Mouse (Mus musculus) bone marrow, adult 2 months (tissue): ENCODE measurements around the gene Sphk1. TPM values are rescaled to one million over a fixed set of nuclear protein-coding genes. Genes with fewer than 3 reads are reported as not detected.

ENCODE experiments used
- H3K27ac ChIP-seq: fragments of 200-500 bp; 2 replicates; pipeline ENCODE4 v1.5.1; 2012; ENCODE audit warnings: low read depth, mild to moderate bottlenecking, control low read depth, inconsistent platforms, low read length; ENCODE audit not compliant: control insufficient read depth, poor library complexity, insufficient read depth
- H3K4me1 ChIP-seq: fragments of 200-500 bp; 2 replicates; pipeline ENCODE4 v1.6.1; 2011; ENCODE audit warnings: low read length; ENCODE audit not compliant: control insufficient read depth, insufficient read depth
- H3K4me3 ChIP-seq: fragments of 200-500 bp; replicated peaks from 2 replicates; pipeline ENCODE3; 2011; ENCODE audit warnings: mild to moderate bottlenecking, low read depth, low read length, control low read depth; ENCODE audit not compliant: control insufficient read depth
- CTCF ChIP-seq: fragments of 200-500 bp; IDR thresholded peaks from 2 replicates; pipeline ENCODE4 v1.5.1; 2011; ENCODE audit warnings: low read length, control low read depth; ENCODE audit not compliant: control insufficient read depth, insufficient read depth
- POLR2A ChIP-seq: fragments of 200-500 bp; IDR thresholded peaks from 2 replicates; pipeline ENCODE4 v1.6.1; 2011; ENCODE audit warnings: low read depth, mild to moderate bottlenecking, control low read depth, low read length, borderline replicate concordance; ENCODE audit not compliant: control insufficient read depth
- WGBS: fragments of 180-500 bp; shearing (Covaris S2); methylation state at CpG from one replicate; pipeline ENCODE4 v1.1.7; 2018; 5-methylcytosine and 5-hydroxymethylcytosine counted together
- polyA plus RNA-seq: library from polyadenylated mRNA; stranded (reverse); fragments of >200 nt; gene quantifications from 2 replicates; pipeline ENCODE4 v1.2.4, GENCODE M21; 2011; ENCODE audit warnings: low replicate concordance; ENCODE audit not compliant: missing spikeins, insufficient read depth, insufficient read length

Gene Sphk1
- polyA plus RNA-seq: 31.3 and 31.7 TPM in 2 replicates

DNA sequence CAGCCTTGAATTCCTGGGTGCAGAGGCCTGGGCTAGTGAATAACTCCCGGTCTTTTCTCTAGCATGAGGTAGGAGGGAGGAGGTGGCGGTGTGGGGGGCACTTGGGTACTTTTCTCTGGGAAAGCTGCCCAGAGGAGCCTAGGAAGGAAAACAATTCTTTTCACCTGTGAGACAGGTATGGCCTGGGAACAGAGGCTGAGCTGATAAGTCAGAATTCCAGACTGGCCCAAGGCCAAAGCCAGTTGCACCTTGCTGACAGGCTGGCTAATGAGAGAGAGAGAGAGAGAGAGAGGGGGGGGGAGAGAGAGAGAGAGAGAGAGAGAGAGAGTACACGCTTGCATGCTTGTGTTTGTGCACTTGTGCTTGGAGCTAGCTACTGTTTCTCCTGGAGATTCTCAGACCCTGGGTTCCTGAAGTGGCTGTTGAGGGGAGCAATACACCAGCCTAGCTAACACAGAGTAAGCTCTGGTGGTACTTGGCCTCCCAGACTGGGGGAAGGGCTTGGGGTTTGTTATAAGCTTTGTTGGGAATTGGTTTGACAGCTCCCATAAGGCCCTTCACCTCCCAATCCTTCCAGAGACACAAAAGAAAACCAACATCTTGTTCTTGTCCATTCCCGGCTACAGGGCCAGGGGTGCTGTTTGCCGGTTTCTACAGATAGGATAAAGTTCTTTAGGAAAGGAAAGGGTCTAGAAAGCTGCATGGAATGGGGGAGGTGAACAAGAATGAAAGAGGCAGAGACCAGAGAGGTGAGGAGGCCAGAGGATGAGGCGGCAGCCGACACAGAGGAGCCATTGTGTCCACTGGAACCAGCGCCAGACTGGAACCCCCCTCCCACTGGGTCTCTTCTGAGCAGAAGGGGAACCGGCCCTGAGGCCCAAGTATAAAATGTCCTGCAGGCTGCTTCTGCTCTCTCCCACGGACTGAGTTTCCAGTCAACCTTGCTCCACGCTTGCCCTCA, at the start of gene Sphk1:
Gene Sphk1, plus strand, starts transcription at position 739 of the 961 bp plus-strand sequence.
- TF ChIP-seq CTCF (no peak), POLR2A (no peak)
- 53% methylated on average over 11 of the region's 11 CpGs for WGBS
- H3K27ac ChIP-seq: peak within 1 kb of the TSS; percentile 38
- H3K4me3 ChIP-seq: peak within 1 kb of the TSS; percentile 66
- no peaks in the 10 kb centered on the region; the same call in 1 of the 2 replicates for H3K4me1 ChIP-seq

DNA sequence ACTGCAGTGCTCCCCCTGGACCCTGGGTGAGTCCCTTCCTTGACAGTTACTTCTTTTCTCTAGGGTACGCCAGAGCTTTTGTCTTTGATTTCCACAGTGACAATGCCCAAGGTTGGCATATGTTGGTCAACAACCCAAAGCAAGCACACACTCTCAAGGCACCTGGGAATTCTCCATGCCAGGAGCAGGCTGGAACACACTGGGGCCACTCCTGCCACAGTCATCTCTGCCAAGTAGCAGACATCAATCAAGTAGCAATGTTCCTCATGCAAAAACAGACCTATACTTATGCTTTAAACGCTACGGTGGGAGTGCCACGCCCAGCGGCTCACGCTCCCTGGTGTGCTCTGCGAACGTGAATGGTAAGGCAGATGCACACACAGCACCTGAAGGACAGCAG, 49.8 kb upstream of the Sphk1 start:
- Histone ChIP-seq H3K27ac (no peak overlapping the region), H3K4me3 (no peak overlapping the region), H3K4me1 (no peaks in the 10 kb centered on the region)
- WGBS: 93% methylated on average over 8 of the region's 8 CpGs
- TF ChIP-seq POLR2A: no peak
- TF ChIP-seq CTCF: no peak

DNA sequence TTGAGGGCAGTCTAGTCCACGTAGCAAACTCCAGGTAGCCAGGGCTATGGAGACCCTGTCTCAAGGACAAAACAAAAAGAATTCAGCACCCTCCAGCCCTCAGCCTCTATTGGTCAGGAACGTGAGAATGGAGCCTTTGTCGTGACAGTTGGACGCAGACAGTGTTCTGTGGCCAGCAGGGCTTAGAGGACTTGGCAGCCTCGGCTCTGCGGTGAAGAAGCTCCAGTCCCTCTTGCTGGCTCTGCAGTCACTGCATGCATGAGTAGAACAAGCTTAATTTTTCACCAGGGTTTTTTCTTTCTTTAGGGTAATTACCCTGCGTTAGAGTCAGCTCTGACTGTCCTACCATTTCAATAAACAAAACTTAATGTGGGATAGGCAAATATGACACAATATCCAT, 48.9 kb upstream of the Sphk1 start:
- no peaks in the 10 kb centered on the region for H3K4me1 ChIP-seq
- 91% methylated on average over 7 of the region's 7 CpGs for WGBS
- no peak for TF ChIP-seq CTCF
- no peak for TF ChIP-seq POLR2A

DNA sequence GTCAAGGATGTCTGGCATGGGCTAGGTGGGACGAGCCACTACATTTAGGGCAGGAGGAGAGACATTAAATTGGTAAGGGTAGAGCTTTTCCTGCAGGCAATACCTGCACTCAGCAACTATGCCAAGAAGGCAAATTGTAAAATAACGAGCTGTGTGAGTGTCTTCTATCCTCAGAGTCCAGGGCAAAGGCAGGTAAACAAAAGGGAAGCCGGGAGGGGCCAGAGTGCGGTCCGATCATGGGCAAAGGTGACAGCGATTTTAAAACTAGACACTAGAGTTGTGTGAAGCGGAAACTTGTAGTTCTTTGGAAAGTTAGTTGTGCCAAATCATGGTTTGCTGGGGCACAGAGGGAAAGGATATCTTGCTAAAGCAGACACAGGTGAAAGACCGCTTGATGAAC, 46.5 kb upstream of the Sphk1 start:
- no peak overlapping the region for H3K27ac ChIP-seq
- no peaks in the 10 kb centered on the region; the same call in 1 of the 2 replicates for H3K4me1 ChIP-seq
- H3K4me3 ChIP-seq: no peak overlapping the region
- WGBS: 90% methylated on average over 8 of the region's 8 CpGs
- no peak for TF ChIP-seq POLR2A

More for the DNA sequence above, 48.9 kb upstream of the Sphk1 start:
- Histone ChIP-seq H3K4me3 (no peak overlapping the region), H3K27ac (no peak overlapping the region)

DNA sequence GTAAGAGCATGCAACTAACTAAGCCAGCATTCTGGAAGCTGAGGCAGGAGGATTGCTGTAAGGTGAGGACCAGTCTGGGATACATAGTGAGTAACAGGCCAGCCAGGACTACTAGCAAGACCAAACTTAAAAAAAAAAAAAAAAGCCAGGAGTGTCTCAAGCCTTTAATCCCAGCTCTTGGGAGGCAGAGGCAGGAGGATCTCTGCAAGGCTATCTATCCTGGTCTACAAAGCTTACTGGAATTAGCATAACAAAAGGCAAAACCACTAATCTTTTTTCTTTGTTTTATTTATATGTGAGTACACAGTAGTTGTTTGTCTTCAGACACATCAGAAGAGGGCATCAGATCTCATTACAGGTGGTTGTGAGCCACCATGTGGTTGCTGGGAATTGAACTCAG, 42.5 kb upstream of the Sphk1 start:
- no peaks in the 10 kb centered on the region; the same call in 1 of the 2 replicates for H3K4me1 ChIP-seq
- no peak overlapping the region for H3K4me3 ChIP-seq
- H3K27ac ChIP-seq: no peak overlapping the region
- TF ChIP-seq CTCF (no peak), POLR2A (no peak)

DNA sequence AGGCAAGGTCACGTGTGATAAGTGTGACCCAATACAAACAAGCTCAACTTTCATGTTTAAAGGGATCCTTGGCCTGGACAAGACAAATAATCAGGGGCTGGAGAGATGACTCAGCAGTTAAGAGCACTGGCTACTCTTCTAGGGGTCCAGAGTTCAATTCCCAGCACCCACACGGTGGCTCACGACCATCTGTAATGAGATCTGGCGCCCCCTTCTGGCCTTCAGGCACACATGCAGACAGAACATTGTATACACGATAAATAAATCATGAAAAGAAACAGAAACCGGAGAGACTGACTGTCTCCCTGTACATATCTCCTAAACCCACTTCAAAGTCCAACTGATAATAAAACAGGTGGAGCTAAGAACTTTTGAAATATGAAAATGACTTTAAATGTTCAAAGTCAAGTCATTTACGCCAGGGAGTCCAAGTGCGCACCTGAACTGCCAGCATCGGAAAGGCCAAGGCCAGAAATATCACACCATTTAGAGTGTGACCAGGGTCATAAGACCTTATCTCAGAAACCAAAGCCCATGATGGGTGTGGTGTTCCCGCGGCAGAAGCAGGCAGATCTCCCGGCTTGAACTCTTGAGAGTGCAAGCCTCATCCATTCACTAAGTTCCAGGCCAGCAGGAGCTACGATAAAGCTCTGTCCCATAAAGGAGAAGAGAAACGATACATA, 41.9 kb upstream of the Sphk1 start:
- TF ChIP-seq CTCF (peak; percentile 50; the same call in 1 of the 2 replicates), POLR2A (no peak)
- WGBS: 66% methylated on average over 14 of the region's 14 CpGs
- Histone ChIP-seq H3K4me3 (no peak overlapping the region), H3K4me1 (no peaks in the 10 kb centered on the region; the same call in 1 of the 2 replicates), H3K27ac (no peak overlapping the region)

DNA sequence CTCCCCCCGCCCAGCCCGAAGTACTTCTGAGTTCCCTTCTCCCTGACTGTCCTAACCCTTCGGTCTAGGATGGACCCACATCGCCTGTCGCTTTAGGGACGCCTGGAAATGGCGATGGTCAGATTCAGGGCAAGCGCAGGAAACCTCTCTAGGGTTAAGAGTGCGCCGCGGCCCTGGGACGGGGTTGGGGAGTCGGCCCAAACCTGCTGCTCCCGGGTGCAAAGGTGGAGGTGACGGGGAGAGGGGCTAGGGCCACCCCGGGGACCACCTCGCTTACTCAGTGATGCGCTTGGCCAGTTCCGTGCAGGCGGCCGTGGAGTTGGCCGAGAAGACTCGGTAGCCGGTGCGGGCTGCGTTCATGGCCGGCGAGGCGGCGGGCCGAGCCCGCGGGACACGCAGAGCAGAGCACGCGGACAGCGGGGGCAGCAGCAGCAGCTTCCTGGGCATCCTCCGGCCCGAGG, 40.9 kb upstream of the Sphk1 start:
- under 1% methylated on average over 39 of the region's 39 CpGs for WGBS
- TF ChIP-seq CTCF: no peak
- TF ChIP-seq POLR2A: no peak
- Histone ChIP-seq H3K4me3 (peak overlapping the region; percentile 75), H3K27ac (peak overlapping the region; percentile 60), H3K4me1 (no peaks in the 10 kb centered on the region; the same call in 1 of the 2 replicates)

DNA sequence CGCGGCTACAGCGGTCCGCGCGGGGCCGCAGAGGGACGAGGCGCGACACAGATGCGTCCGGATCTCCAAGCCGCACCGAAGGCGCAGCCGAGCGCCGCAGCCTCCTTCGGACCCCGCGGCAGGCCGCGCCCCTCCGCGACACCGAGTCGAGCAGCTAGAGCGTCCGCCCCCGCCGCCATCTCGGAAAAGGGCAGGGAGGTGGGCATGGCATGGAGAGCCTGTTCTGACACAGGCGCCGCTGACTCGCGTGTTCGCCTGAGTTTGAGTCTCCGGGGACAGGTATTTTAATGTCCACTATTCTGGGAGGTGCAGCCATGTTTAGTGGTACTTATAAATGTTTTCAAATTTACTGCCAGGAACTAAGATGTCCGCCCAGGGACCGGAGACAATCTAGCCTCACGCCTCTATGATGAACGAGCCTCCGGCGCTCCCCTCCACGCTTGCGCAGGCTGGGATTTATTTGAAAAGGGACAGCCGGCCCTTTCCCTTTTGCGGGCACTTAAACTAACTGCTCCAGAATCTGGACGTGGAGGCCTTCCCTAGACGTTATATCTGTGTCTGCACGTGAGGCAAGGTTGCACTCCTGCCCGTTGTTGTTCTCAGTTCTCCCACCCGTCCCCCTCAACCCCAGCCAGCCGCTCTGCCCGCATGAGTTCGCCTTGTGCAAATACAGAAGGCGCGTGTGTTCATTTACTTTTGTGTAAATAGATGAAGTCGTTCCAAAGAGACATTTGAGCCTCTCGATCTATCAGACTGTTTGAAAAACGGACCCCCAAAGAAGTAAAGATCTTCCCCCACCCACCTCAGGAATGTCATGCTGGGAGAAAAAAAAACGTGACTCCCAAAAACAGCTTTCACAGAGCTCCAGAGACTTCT, 40.3 kb upstream of the Sphk1 start:
- TF ChIP-seq POLR2A (peak; percentile 74; the same call in 1 of the 2 replicates), CTCF (no peak; the same call in 1 of the 2 replicates)
- Histone ChIP-seq H3K27ac (peak overlapping the region; percentile 60), H3K4me3 (peak overlapping the region; percentile 75), H3K4me1 (no peaks in the 10 kb centered on the region; the same call in 1 of the 2 replicates)
- under 1% methylated on average over 62 of the region's 62 CpGs for WGBS
